Mouse (Mus musculus) liver, postnatal 0 days (tissue): ENCODE measurements around the gene Med24.

Experiments used
- CTCF ChIP-seq: sonication (generic); IDR thresholded peaks from 2 replicates; pipeline ENCODE4 v1.5.1; 2016; ENCODE audit warnings: antibody characterized with exemption, low read depth
- EP300 ChIP-seq: IDR thresholded peaks from 2 replicates; pipeline ENCODE4 v1.6.1; 2016; ENCODE audit warnings: antibody characterized with exemption, low read depth, mild to moderate bottlenecking

- TF ChIP-seq CTCF (no peak), EP300 (no peak)
Observed at GRCm38 (mm10) chr11:98701213-98701670, 28.0 kb downstream of the Med24 start, which contains the start of gene Csf3.
